Mouse (Mus musculus) gastrocnemius, postnatal 14 days (tissue): ENCODE measurements at regions not wholly inside any gene's neighbourhood (a gene's known extent, or its start where the extent isn't known, plus 50 kb on each side); places are given as distances from the start of the nearest gene placed in this dataset.

Experiments used
- DNase-seq: peaks from one replicate; pipeline ENCODE4 v3.0.0; 2021; ENCODE audit warnings: mixed read lengths
- intact Hi-C: fragments of 180-260 bp; cut with DNase I; formaldehyde crosslinking; loops from one replicate; pipeline ENCODE4 v1.15.1; 2025; ENCODE audit warnings: low total_unique reads
- microRNA-seq, 2 experiments: library from miRNA; unstranded; fragments of <30 nt; microRNA quantifications; one replicate each; pipeline ENCODE4 v1.2.0; 2021

DNA sequence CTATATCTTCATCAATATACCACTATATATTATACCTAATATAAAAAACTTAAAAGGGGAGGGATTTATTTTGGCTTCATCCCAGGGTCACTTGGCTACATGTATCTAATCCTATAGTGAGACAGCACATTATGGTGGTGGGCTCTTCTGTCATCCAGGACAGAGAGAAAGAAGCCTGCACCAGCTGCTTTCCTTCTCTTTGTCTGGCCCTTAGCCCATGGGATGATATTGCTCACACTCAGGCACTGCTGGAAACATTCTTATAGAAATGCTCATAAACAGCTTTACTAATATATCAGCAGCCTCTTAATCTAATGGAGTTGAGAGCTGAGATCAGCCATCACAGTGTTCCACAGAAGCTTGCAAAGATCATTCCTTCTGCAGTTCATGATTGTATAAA, 64.3 kb upstream of the Slc24a2 start:
- DNase-seq, result no peak
- intact Hi-C loops, result no loop called here

Small RNAs in the stretch of these regions (microRNA-seq; reads per million reads assigned to microRNA genes)
- 0 reads per million in 2 experiments for gene Gm23154
